Mouse (Mus musculus): ENCODE measurements around the gene Sult2a4. TPM values are rescaled to one million over a fixed set of nuclear protein-coding genes. Genes with fewer than 3 reads are reported as not detected.

The Sult2a4 gene
- polyA plus RNA-seq (2015; fragmentation: Nextera tagmentation; extraction: Ambion mirVana): not detected in 2 replicates

DNA sequence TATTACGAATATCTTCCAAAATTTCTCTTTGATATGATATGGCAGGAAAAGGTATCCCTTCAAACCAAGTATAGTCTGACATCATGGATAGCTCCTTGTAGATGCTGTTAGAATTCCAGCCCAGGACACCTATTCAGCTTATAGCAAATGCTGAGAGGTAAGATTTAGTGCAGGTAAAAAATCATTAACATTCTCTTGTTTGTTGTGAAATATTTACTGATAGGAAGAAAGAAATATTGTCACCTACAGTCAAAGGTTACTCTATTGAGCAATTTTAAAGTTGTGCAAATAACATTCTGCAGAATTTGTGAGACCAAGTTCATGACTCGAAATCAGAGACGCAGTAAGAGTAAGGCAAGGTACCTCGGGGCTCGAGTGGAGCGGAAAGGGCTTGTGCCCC, at the start of gene Sult2a4:
TSS of gene Sult2a4 (minus strand) at position 101 of the 400 bp plus-strand sequence.

Other genes starting within 250 kb of the Sult2a4 start
- 4.4 and 6.8 TPM in 2 replicates for gene Sult2a1, start 152.2 kb downstream of the Sult2a4 start, polyA plus RNA-seq (2015; fragmentation: Nextera tagmentation; extraction: Ambion mirVana)
- 0.16 TPM in 1 of 2 replicates, not detected in the other for gene Sult2a3, start 133.4 kb upstream of the Sult2a4 start, polyA plus RNA-seq (2015; fragmentation: Nextera tagmentation; extraction: Ambion mirVana)

Measured in adrenal gland, postnatal 0 days (tissue).